Mouse (Mus musculus) layer of hippocampus, postnatal 25 days (tissue): ENCODE measurements at regions not wholly inside any gene's neighbourhood (a gene's known extent, or its start where the extent isn't known, plus 50 kb on each side); places are given as distances from the start of the nearest gene placed in this dataset.

Experiments used
- DNase-seq, 2 experiments: peaks; one replicate each; pipeline ENCODE4 v3.0.0; 2022; ENCODE audit warnings: mixed read lengths in 2 of 2, low spot score in 1 of 2; ENCODE audit errors: extremely low spot score in 1 of 2
- microRNA-seq, 2 experiments: library from miRNA; unstranded; fragments of <30 nt; microRNA quantifications; one replicate each; pipeline ENCODE4 v1.2.0; 2021

DNA sequence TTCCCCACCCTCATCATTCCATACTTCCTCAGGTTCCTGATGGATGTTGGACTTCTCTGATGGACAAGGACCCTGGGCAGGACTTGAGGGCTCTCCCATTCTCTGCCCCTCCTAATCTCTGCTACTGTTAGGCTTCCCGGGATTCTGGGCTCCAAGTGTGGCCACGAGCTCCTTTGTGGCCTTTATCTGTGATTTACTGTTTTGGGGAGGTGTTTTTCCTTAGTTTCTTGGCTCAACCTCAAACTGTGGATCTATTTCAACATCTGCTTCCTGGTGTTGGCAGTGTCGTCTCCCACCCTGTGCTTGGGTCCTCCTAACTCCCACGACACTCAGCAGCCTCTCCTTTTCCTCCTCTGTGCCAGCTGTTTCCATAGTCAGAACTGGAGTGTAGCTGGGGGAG is 61.3 kb upstream of the Unc5b start:
- no peak for DNase-seq

DNA sequence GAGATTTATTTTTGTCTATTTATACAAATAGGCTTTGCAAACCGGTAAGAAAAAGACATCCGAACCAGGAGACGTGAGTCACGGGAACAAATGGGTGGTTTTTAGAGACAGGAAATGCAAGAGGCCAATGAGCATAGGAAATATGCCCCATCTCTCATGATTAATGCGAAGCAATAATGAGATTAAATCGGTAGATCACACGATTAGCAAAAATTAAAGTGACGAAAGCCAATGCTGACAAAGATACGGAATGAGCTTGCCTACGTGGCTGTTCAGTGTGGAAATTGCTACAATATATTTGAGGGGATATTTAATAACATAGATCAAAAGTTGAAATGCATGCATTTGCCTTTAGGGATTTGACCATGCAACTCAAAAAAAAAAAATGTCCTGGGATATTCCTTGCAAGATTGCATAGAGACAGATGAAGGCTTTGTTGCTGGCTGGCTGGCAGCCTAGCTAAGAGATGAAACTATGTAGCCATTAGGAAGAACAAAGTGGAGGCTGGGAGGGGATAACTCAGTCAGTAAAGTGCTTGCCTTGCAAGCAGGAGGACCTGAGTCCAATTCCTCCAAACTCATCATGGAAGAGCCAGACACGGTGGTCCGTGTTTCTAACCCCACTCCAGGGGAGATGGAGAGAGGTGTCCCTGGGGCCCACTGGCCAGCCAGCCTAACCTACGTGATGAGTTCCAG is 60.2 kb upstream of the Unc5b start:
- no peak for DNase-seq

DNA sequence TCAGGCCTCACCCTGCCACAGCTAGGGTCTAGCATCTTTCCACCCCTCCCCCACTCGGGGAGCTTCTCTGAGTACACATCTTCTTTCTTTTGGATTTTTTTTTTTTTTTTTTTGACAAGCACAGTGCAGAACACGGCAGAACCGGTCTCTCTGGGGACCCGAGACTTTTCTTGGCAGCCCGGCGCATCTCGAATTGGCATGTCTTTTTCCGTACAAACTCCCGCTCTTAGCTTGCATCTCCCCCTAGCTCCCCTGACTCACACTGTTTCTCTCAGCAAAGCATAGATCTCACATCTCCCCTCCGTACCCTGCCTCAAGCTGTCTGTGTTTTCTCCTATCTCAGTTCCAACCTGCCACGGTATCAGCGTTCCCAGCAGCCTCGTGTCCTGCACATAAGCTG is 58.4 kb upstream of the Unc5b start:
- DNase-seq, result no peak

- DNase-seq, result no peak
Observed at GRCm38 (mm10) chr10:60888541-60888940, 57.2 kb upstream of the Unc5b start.

GRCm38 (mm10) chr10:60885348-60886275 is 54.2 kb upstream of the Unc5b start:
- DNase-seq, result no peak

GRCm38 (mm10) chr10:60884806-60885205 is 53.4 kb upstream of the Unc5b start:
- no peak for DNase-seq

Small RNAs in the stretch of these regions (microRNA-seq; reads per million reads assigned to microRNA genes)
- 0 reads per million in 2 experiments for gene Mir466j
- 0 reads per million in 2 experiments for gene Mir6408
